Mouse (Mus musculus): ENCODE results near the gene Sgo2a.
"Not testable (repeated sequence)": the region's sequence is repeated elsewhere in the genome, so short reads cannot be mapped to it uniquely, and the experiment has no call there.

Sgo2a gene

DNA sequence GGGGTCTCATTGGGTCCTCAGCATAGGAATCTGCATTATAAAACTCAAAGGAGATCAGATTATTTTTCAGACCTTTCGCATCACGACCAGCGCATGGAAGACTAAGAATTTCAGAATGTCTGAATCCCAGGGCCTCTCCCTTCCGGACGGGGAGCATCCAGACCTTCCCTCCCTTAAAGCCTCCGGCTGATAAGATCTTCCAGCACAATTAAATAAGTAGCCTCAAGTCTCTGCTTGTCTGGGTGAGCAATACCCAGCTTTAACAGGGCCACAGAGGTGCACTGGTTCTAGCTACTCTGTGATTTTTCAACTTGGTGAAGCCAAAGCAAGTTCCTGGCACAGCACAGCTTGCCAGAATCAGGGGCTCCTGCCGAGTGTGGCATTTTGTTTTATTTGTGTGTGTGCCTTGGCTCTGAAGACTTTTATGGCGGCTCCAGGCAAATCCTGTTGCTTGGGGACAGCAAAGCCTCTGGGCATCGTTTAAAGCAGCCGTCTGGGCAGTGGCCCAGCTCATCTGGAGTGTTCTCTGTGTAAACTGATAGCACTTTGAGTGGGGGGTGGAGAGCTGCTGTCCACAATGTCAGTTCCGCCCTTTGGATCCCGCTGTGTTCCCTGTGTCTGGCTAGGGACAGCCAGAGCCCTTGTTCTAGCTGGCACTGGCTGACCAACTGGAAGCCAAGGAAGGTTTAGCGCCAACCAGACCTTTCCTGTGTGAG, 34.5 kb downstream of the Sgo2a start:
- peak; percentile 71 to 85 for DNase-seq (ENCODE audit: inconsistent age in 2 of 2, low spot score in 1 of 2)

DNA sequence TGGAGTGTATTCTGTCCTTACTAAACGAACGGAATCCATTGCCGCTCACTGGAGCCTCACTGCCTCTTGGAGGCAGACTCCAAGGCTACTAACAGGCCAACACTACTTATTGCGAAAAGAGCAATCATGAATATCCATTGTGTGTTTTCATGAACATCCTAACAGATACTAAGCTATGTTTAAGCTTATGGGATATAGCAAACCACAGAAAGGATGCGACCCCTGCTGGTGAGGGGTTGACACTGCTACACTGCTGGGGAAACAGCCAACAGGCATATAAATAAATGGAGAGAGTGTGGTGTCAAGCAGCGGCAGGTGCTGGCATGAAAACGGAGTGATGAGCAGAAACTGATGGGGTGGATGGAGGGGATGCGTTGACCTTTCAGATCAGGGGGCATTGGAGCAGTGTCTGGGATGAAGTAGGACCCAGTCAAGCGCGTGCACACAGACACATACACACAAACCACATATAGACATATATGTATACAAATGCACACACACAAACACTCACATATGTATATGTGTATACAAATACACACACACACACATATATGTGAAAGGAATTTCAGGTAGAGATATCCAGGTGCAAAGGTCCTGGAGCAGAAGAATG, 35.5 kb downstream of the Sgo2a start:
- peak; percentile 53 to 85 for DNase-seq (ENCODE audit: inconsistent age in 2 of 2, low spot score in 1 of 2)

DNA sequence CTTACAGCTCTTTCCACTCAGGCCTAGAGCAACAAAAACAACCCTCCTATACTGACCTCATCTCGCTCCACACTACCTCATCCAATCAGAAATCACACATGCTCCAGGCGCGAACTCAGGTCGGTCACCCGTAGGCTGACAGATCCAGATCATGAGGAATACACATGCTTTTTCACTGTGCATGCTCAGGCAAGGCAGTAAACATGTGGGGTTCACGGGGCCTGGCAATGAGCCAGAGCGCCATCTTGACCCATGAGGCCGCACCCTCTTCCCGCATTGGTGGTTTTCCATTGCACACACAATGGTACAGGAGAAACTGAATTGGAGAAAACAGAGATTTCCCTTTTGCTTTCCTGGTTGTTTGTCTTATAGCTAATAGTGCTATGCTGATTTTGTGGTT, 41.5 kb downstream of the Sgo2a start:
- not testable (repeated sequence) for DNase-seq (ENCODE audit: inconsistent age in 2 of 2, low spot score in 1 of 2)

DNA sequence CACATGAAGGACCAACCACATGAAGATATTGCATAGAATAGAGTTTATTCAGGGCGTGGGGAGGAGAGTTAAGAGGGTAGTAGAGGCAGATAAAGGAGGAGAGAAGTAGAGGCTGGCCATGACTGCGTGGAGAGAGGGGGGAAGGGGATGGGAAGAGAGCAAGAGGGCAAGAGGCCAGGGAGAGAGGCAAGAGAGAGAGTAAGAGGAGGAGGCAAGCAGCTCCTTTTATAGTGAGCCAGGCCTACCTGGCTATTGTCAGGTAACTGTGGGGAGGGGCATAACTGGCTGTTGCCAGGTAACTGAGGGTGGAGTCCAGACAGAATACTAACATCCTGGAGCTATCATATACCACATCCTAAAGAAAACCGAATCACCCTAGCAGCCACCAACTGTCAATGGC, 49.3 kb downstream of the Sgo2a start:
- DNase-seq (ENCODE audit: inconsistent age in 2 of 2, low spot score in 1 of 2) = no peak

DNA sequence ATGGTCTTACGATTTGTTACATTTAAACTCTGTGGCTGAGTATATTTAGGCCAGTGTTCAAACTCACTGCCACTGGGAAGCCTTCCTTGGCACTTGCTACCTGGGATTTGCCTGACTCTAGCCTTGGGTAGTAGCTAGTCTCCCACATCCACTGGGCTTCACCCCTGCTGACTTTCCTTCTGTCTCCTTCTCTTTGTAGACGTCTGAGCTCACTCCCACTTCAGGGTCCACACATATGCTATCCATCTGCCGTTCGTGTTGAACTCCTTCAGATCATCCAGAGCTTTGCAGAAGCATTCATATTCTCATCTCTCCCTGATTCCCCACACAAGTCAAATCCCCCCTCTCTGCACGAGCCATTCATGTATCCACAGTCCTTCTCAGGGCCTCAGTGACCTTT, 49.8 kb downstream of the Sgo2a start:
- DNase-seq (ENCODE audit: inconsistent age in 2 of 2, low spot score in 1 of 2) = peak in 1 of 2 experiments; percentile 11

DNA sequence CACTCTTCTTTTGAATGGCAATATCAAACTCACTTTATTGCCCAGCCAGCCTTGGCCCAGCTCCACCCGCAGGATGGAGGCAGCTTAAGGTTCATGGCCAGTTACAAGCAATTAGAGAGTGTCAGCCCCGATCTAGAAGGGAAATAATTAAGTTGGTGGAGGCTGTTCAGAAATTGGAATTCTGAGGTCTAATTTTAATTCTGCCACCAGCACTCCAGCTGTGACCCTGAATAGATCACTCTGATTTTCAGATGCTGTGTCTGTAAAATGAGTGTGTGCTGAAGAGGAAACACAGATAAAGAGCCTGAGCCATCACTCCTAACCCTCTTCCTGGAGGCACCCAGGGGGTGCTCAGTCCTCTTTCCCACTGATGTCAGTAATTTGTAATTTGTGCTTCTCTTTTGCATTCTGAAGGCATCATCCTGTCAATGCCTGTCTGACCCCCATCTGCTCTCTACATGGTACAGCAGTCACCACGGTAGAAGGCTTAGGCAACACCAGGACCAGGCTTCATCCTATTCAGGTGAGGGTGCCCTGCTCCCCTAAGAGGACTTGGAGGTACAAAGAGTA, 51.0 kb downstream of the Sgo2a start:
- no peak for DNase-seq (ENCODE audit: inconsistent age in 2 of 2, low spot score in 1 of 2)

DNA sequence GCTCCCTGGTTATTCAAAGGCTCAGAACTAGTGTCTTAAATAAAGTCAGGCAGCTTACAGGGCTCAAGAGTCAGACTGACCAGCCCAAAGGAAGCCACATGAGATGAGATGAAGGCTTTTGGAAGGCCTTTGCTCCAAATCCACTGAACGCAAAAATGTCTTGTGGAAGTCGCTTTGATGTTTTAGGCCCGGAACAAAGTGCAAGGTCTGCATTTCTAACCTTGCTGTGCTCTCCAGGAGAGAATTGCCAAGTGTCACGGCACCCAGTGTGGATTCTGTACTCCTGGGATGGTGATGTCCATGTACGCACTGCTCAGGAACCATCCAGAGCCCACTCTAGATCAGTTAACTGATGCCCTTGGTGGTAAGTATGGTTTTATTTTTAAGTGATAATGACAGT, 53.4 kb downstream of the Sgo2a start:
- DNase-seq (ENCODE audit: inconsistent age in 2 of 2, low spot score in 1 of 2) = no peak

DNA sequence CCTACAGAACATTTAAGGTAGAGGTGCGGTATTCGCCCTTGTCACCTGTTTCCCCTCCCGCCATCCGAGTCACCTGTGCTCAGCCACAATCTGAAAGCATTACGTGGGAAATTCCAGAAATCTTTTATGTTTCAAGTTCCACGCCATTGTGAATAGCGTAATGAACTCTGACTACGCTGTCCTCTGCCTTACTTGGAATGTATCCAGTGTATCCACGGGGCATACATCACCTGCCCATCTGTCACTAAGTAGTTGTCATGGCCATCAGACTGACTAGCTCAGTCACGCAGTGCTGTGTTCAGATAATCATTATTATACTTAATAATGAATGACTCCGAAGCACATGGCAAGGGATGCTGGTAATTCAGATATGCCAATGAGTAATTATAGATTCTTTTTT, 59.8 kb downstream of the Sgo2a start:
- DNase-seq (ENCODE audit: inconsistent age in 2 of 2, low spot score in 1 of 2) = no peak

DNA sequence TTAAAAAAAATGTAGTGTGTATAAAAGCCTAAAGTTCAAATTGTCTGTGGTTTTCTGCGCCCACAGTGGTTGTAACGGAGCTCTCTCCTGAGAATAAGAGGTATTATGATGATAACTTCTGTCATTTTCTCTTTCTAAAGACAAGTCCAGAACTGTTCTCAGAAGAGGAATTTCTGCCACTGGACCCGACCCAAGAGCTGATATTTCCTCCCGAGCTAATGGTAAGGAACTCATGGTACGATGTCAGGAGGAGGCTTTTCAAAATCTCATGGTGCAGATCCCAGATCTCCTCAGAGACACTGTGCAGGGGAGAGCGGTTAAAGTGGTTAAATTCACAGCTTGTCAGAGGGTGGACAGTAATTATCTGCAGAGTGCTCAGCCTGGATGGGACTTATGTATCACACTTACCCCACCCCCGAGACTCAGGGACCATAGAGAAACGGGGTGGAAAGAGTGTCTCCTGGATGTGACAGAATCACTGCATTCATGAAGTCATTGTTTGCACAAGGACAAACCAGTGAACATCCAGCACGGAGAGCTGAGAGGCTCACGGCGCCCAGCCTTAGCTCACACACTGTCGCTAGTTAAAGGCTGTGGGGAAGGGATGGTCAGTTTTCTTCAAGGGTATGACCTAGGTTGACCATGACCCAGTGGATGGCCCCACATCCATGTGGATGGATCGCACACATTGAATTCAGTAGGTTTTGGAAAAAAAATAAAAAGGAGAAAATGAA, 60.5 kb downstream of the Sgo2a start:
- no peak for DNase-seq (ENCODE audit: inconsistent age in 2 of 2, low spot score in 1 of 2)

DNA sequence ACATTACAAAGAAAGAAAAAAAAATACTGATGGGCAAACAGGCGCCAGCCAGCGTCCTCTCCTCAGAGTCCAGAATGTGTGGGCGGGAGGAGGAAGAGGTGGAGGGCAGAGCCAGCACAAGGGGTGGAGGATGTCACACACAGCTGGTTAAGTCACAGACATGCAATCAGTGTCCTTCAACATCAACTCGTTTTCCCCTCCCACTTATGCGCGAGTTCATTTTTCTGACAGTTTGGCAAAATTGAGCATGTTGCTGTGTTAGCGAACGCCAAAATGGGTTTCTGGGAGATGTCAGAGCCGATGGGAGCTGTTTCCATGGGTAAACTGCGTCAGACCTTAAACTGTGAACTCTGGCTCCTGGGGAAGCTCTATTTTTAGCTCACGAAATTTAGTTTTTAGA, 61.2 kb downstream of the Sgo2a start:
- peak in 1 of 2 experiments; percentile 51 for DNase-seq (ENCODE audit: inconsistent age in 2 of 2, low spot score in 1 of 2)

DNA sequence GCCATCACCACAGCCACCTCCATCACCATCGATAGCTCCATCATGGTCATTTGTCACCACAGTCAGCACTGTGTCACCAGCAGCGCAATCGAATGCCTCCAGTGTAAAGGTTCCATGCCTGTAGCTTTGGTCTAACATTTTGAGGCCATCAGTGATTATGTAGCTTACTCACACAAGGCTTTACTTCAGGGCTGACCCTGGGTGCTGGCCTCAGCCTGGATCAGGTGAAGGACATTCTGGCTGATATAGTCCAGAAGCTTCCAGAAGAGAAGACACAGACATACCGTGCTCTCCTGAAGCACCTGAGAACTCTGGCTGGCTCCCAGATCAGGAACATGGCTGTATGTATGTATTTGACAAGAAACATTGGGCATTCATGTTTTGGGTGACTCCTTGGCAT, 63.1 kb downstream of the Sgo2a start:
- DNase-seq (ENCODE audit: inconsistent age in 2 of 2, low spot score in 1 of 2) = peak in 1 of 2 experiments; percentile 72

DNA sequence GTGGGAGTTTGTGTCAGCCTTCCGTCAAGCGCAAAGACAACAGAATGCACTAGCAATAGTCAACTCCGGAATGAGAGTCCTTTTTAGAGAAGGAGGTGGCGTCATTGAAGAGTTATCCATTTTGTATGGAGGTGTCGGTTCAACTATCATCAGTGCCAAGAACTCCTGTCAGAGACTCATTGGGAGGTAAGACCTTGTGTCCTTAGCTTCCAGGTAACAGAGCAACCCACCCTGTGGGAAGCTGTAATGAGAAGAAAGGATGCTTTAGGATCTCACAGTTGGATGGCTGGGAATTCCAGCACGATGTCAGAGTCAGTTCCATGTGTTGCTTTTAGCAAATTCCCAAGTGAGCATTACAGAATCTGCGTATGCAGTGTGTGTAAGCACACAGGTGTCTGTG, 66.4 kb downstream of the Sgo2a start:
- DNase-seq (ENCODE audit: inconsistent age in 2 of 2, low spot score in 1 of 2) = no peak

DNA sequence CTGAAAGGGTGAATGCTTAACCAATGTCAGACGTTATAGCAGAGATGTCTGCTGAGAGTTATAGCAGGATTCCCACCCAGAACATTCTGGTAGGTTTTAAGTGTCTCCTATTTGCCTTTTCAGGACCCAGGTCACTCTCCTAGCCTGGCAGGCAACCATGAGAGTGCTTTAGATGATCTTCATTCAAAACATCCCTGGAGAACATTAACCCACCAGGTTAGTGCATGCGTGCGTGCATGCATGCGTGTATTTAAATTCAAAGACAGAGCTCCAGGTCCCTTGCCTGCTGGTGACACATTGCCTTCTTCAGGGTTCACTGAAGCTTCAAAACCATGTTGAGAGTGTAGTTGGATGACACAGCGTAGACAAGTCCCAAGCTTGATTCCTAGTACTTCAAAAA, 69.4 kb downstream of the Sgo2a start:
- DNase-seq (ENCODE audit: inconsistent age in 2 of 2, low spot score in 1 of 2) = no peak

DNA sequence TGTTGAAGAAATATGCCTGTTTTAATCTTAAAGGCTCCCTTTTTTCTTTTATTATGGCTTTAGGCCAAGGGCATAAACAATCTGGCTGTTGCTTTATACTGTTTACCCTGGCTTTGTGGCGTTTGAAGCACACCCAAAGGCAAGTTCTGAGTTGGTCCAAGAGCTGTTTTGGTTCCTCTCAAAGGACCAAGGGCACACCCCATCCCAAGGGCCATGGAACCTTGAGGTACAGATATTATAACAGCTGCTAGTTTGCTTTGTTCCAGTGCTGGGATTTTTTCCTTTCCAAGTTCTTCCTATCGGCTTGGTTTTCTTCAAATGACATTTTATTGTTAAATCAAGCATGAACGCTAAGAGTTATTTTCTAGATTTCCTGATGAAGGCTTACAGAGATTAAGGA, 69.8 kb downstream of the Sgo2a start:
- DNase-seq (ENCODE audit: inconsistent age in 2 of 2, low spot score in 1 of 2) = no peak

DNA sequence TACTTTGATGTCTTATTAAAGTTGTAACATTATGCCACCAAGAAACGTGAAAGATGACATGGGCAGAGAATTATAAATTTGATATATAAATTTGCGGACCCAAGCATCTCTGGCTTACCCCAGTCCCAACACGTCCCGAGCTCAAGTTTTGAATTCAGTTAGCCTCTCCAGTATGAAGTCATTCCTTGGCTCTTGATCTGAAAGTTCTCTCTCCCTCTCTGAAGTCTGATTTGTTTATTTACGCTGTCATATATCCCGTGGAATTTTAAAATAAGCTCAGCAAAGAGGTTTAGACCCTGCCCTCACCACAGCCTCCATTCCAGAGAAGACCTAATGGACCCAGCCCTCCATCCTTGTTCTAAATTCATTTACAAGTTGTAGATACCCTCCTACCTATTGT, 73.4 kb downstream of the Sgo2a start:
- no peak for DNase-seq (ENCODE audit: inconsistent age in 2 of 2, low spot score in 1 of 2)

DNA sequence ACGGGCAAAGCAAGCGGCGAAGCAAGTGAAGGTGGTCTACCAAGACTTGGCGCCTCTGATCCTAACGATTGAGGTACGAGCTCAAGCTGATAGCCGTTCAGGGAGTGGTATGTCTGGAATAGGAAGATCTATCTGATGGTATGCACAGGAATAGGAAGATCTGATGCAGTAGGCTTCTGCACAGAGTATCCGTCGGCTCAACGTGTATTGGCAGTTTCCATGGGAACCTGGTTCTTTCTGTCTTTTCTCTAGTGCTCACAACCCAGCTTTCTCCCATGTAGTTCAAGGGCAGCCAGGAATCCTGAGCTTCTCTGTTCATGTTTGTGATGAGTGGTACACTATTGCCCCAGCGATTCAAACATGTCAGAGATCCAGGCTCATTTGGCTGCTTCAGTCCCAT, 74.3 kb downstream of the Sgo2a start:
- peak; percentile 24 to 80 for DNase-seq (ENCODE audit: inconsistent age in 2 of 2, low spot score in 1 of 2)

DNA sequence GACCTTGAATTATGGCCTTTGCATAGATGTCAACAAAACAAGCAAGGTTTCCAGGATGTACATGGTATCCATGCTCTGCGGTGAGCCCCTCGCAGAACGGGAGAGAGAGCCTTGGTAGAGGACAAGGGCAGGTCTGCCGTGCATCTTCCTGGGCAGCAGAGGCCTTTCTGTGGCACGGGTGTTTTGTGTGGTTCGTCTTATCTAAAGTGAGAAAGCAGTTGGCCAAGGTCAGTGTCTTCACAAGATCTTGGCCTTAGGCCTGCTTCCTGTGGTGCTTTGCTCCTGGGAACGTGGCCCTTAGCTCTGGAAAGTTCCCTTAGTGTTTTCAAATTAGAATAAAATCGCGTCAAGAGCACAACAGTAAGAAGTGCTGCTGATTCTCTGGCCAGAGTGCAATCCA, 75.2 kb downstream of the Sgo2a start:
- DNase-seq (ENCODE audit: inconsistent age in 2 of 2, low spot score in 1 of 2) = peak; percentile 46 to 70

DNA sequence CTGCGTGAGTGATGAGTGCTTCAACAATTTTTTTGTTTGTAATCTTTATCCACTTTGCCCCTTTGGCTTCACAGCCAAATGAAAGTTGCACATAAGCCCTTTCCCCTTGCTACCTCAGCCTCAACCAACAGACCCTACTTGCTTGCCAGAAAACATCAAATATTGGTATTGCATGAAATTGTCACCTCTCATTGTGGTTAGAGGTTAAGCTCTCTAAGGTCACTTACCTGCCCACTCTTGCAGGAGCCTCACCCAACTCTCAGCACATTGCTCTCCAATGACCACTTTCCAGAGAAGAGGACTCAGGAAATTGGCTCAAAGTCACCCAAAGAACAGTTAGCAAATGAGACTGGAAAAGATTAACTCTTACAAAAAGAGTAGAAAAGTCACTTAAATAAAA, 75.7 kb downstream of the Sgo2a start:
- DNase-seq (ENCODE audit: inconsistent age in 2 of 2, low spot score in 1 of 2) = no peak

DNA sequence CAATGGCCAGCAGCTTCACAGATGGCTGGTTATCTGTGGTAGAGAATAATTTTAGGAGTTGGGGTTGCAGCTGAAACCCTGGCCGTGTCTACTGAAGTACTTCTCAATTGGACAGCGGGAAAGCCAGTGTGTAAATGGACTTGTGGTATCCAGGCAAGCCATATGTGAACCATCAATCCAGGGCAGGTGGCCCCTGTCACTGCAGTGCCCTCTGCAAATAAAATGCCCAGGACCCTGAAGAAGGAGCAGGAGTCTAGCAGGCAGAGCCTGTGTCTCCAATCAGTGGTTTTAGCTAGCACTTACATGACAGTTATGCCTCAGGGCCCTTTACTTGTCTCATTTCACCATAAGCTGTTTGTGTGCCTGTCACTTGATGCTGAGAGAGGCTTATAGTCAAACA, 76.6 kb downstream of the Sgo2a start:
- DNase-seq (ENCODE audit: inconsistent age in 2 of 2, low spot score in 1 of 2) = no peak

DNA sequence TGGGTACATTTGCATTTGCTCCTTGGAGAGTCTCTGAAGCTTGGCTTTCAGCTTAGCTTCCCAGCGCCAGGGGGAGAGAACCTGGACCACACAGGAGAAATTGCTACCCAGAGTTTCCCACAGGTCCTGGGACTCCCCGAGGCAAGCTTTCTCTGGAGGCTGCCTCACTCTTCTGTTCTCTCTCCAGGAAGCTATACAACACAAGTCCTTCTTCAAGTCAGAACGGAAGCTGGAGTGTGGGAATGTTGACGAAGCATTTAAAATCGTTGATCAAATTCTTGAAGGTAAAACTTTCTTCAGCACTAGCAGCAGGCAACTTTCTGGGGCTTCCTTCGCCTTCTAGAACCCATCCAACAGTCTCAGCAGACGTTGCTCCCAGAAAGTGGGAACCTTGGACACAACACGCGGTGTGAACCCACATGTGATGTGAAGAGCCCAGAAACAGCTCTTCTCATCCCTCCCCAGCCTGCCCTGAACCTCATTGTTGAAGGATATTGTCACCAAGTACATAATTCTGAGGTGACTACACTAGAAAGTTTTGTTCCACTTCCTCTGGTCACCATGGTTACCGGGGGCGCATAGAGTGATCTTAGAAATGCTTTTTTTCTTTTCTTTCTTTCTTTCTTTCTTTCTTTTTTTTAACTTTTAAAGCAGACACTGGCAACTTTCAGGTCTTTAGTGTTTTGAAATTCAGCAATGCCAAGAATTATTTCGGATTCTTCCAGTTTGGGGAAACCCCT, 77.4 kb downstream of the Sgo2a start:
- no peak for DNase-seq (ENCODE audit: inconsistent age in 2 of 2, low spot score in 1 of 2)

DNA sequence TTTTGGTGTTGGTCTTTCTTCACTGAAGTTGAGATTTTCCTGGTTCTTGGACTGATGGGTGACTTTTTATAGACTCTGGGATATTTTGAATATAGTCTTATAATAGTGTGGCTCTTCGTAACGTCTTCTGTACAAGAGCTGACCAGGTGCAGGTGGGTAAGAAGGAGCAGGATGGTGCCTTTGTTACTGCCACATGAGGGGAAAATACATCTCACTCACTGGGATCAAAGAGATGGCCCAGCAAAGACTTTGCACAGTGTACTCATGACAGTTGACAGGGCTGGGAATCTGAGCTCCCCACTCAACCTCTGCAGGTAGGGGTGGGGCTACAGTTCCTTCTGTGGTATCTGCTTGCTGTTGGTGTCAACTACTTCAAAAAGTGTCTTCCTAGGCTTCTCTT, 78.5 kb downstream of the Sgo2a start:
- DNase-seq (ENCODE audit: inconsistent age in 2 of 2, low spot score in 1 of 2) = no peak
